Mouse (Mus musculus) urinary bladder, postnatal 36 days (tissue): ENCODE measurements around the gene Adss.

Source experiments
- DNase-seq, 2 experiments: peaks; one replicate each; pipeline ENCODE4 v3.0.0; 2022; ENCODE audit warnings: low spot score in 2 of 2, mixed read lengths in 1 of 2

Adss gene

GRCm38 (mm10) chr1:177729043-177730024 lies 67.0 kb downstream of the Adss start, which contains the start of gene 1700016C15Rik:
Gene 1700016C15Rik, plus strand, starts transcription at chr1:177729814.
- peak in 1 of 2 experiments; percentile 4 for DNase-seq

- DNase-seq: no peak
Measured at GRCm38 (mm10) chr1:177727883-177728525, 68.3 kb downstream of the Adss start.

DNA sequence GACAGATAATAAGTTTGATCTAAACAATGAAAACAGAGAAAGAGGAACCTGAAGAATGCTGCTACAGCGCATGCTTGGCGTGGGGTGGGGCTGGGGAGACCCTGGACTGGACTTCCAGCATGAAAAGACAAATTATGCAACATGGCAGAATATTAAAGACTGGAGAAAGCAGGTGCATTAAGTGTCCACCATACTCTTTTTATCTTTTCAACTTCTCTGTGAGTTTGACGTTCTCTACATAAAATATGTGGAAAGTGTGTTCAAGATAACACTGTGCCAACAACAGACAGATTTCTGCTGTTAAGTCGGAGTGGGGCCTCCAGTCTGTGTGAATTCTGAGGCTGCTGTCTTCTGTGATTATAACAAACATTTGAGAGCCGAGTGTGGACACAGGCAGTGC lies 69.4 kb downstream of the Adss start:
- no peak for DNase-seq

DNA sequence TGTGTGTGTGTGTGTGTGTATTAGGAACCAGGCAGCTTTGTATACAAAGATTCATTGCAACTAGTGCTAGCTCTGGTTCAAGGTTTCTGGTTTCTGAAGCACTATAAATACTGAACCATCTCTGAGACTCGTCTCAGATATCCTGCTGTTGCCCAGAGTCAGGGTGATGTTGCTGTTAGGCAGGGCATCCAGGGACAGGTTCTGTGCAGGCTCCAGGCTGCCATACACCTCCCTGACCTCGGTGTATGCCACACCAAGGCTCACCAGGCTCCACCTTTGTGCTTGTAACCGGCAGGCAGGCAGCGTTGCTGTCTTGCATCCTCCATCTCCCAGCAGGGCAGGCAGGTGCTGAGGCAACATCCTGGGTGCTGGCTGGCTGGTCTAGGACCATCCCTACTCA lies 72.5 kb downstream of the Adss start:
- no peak for DNase-seq

DNA sequence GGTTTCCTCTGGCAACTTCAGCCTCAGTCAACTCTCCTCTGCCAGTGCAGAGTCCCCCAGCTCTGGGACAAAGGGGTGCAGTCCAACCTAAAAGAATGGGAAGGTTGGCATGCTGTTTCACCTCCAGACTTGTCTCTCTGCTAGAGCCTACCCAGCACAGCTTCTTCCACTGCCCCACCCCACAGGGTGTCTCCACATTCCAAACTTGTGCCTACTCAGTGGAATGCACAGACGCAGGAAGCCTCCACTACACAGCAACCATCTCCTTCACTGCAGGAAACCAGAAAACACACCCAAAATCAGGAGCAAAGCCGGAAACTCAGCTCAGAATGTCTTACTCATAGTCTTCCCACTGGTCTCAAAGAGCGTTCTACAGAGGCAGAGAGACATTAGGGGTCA lies 77.3 kb downstream of the Adss start:
- DNase-seq: no peak

DNA sequence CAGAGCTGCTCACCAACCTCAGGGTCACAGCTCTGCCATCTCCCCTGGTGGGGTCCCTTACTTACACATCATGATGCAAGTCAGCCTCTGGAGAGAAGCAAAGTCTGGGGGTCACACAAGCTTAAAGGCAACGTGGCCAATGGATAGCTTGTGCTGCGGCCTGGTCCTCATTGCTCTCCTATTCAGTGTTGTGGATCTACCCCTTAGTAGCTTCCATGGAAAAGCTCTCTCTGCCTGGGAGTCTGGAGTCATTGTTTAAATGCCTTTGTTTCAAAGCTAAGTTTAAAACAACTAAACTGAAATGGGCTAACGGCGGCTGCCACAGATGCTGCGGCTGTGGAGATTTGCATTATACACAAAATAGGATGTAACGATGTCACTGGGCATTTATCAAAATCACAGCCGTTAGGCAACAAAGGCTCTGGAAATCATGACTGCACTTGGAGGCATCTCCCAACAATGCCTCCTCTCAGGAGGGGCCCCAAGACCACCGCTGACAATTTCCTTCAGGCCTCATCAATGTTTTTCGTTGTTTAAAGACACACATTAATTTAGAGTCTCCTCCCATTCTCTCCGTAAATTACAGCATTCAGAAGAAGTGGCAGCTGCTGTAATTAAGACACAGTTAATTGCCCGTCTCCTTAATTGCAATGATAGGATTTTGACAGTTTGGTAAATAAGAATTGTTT lies 77.8 kb downstream of the Adss start:
- no peak for DNase-seq

GRCm38 (mm10) chr1:177717057-177717835 lies 79.1 kb downstream of the Adss start:
- DNase-seq: no peak

DNA sequence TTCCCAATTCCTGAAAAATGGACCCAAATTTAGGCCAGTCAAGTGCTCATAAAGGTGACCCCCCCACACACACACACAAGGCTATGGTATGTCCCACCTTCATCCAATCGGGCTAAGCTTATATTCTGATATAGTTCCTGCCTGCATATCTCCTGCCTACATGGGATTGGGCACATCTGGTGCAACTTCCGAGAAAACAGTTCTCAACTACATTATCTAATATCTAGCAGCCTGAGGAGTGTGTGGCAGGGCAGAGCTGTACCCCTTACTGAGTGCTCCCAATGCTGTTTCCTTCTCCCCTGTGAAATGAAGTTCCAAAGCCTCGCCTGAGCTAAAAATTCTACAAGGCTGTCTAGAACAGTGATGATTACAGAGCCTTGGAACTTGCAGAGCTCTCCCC lies 79.9 kb downstream of the Adss start:
- no peak for DNase-seq

DNA sequence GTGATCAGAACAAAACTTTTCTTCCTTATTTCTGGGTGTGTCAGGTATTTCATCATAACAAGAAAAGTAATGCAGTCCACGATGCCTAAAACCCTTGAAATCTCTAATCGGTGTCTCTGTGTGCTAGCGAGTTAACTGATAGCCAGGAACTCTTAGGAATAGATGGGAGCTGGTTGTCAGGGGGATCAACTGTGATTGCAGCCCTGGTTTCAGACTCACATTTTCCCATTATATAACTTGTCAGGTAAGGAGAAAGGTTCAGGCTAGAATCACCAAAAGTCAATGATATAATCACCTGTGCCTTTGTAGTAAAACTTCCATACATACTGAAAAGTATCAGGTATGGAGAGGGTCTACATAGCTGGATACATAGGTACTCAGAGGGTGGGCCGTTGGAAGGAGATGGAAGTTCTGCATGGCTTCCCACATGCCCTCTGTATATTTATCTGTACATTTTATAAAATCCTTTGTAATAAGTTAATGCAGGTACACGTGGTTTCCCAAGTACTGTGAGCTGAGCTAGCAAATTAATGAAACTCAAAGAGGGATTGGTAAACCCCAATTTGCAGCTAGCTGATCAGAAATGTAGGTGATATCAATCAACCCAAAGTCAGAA lies 81.8 kb downstream of the Adss start:
- no peak for DNase-seq

DNA sequence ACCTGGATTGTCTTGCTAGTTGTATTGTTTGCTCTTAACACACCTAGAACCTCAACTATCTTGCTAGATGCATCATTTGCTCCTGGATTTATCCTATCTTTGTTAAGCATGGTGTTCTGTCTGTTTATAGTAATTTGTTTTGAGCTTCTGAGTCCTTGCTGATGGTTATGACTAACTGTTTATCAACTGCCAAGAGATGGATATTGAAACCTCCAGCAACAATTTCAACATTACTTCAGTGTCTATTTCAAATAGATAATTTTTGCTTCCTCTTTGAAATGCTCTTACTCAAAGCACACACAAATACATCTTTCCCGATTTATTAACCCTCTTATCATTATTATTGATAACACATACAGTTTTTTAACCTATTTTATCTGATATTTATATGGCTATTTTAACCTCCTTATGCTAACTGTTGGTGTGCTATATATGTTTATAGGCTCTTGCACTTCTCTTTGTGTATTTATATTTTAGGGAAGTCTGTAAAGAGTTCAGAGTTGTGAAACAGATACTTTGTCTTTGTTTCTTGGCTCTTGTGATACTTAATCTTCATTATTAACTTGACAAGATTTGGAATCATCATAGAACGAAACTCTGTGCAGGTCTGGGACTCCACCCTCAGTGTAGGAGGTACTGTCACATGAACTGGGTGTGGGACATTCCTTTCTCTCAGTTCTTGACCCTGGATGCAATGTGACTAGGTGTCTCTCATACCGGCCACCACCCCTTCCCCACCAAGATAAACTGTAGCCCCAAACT lies 82.5 kb downstream of the Adss start:
- no peak for DNase-seq
